Mouse (Mus musculus): ENCODE measurements around the gene Inpp5f.

GRCm38 (mm10) chr7:128599072-128599471 is 12.1 kb upstream of the Inpp5f start:
- TF ChIP-seq CTCF (IDR thresholded peaks at IDR 0.05; ENCODE audit: low read depth) (no peak), EP300 (IDR thresholded peaks at IDR 0.05; ENCODE audit: low read depth) (no peak)

All from liver, postnatal 0 days (tissue).